Mouse (Mus musculus): ENCODE measurements around the gene Thrb. TPM values are rescaled to one million over a fixed set of nuclear protein-coding genes. Genes with fewer than 3 reads are reported as not detected.

Gene Thrb
- polyA plus RNA-seq (2012): 0.01 TPM in 1 of 2 replicates, not detected in the other

DNA sequence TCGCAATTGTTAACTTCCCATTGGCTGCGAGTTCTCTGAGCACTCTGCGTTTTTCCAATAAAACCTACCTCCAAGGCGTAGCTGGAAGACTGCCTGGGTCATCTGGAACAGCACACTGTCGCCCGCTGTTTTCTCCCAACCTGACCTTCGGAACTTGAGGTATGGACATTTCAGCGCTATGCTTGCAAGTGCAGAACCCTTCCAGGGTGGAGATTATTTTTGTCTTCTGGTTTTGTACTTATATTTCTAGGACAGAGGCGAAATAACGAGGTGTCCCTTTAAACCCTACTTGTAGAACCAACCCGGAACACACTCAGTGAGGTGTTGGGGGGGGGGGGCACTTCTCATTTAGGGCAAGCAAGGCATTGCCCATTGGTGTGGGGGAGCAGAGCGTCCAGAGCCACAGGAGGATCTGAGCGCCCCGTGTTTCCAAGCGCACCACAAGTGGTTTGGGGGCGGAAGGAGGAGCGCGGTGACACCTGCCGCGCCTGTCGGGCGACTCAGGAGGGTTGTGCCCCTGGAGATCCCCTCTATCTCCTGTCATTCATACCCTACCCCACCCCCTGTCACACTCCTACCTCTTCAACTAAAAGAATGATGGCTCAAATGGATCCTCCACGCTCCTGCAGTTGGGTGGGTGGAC is at the start of gene Thrb:
Gene Thrb (plus strand): TSS at position 576 of the 643 bp plus-strand sequence.
- no peaks in the 10 kb centered on the region for H3K36me3 ChIP-seq (ENCODE audit: control insufficient read depth)
- H3K4me3 ChIP-seq (replicated peaks): peak within 1 kb of the TSS; percentile 56
- TF ChIP-seq GATA1 (IDR thresholded peaks at IDR 0.05; ENCODE audit: low read length) (no peak), TAL1 (IDR thresholded peaks at IDR 0.05; ENCODE audit: low read length) (no peak)
- H3K27me3 ChIP-seq (ENCODE audit: control insufficient read depth): peaks cover 46% of the 10 kb centered on the region
- no peaks in the 10 kb centered on the region for H3K4me1 ChIP-seq (ENCODE audit: control insufficient read depth)
- H3K9me3 ChIP-seq (ENCODE audit: control insufficient read depth, low read length): peaks cover 2% of the 10 kb centered on the region; the same call in 1 of the 2 replicates

DNA sequence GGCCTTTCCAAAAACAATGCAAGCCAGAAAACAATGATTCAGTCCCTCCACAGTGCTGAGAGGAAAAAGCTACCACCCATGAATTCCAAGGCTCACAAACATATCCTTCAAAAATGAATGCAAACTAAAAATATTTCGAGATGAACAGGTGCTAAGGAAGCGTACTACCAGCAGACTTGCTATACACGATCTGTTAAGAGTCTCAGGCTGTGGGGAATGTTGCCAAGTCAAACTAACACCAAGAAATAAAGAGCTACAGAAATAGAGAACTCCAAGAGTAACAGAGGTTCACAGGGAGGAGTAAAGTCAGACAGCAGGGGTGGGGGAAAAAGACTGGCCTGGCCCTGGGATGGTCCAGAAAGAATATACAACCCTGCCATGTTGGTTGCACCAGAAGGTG is 38.4 kb upstream of the Thrb start:
- H3K9me3 ChIP-seq (ENCODE audit: control insufficient read depth, low read length): no peaks in the 10 kb centered on the region
- H3K4me3 ChIP-seq (replicated peaks): no peak overlapping the region
- TF ChIP-seq TAL1 (IDR thresholded peaks at IDR 0.05; ENCODE audit: low read length): no peak
- no peak for TF ChIP-seq GATA1 (IDR thresholded peaks at IDR 0.05; ENCODE audit: low read length)
- no peaks in the 10 kb centered on the region for H3K36me3 ChIP-seq (ENCODE audit: control insufficient read depth)
- no peaks in the 10 kb centered on the region for H3K4me1 ChIP-seq (ENCODE audit: control insufficient read depth)
- no peaks in the 10 kb centered on the region for H3K27me3 ChIP-seq (ENCODE audit: control insufficient read depth)

- no peaks in the 10 kb centered on the region for H3K36me3 ChIP-seq (ENCODE audit: control insufficient read depth)
- no peaks in the 10 kb centered on the region for H3K27me3 ChIP-seq (ENCODE audit: control insufficient read depth)
- H3K4me1 ChIP-seq (ENCODE audit: control insufficient read depth): no peaks in the 10 kb centered on the region
- no peaks in the 10 kb centered on the region for H3K9me3 ChIP-seq (ENCODE audit: control insufficient read depth, low read length)
- no peak for TF ChIP-seq TAL1 (IDR thresholded peaks at IDR 0.05; ENCODE audit: low read length)
- no peak for TF ChIP-seq GATA1 (IDR thresholded peaks at IDR 0.05; ENCODE audit: low read length)
- H3K4me3 ChIP-seq (replicated peaks): no peak overlapping the region
These were observed 36.1 kb upstream of the Thrb start for GRCm38 (mm10) chr14:17623936-17624335.

DNA sequence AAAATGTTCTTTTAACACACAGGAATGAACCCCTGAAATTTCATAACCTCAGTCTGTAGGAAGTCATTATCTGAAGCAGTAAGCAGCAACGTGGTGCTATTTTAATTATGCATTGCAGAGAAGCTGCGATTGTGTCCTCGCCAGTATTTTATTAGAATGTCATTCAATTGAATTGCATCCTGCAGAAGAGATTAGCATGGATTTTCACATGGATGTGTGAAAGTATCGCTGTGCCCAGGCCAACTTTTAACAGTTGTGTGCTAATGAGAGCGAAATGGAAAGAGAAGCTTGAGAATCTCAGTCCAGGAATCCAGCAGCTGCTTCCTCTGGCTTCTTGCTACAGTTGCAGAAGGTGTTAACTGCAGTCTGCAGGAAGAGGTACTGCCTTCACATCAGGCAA is 30.8 kb upstream of the Thrb start:
- Histone ChIP-seq H3K4me3 (replicated peaks) (no peak overlapping the region), H3K36me3 (ENCODE audit: control insufficient read depth) (no peaks in the 10 kb centered on the region), H3K9me3 (ENCODE audit: control insufficient read depth, low read length) (no peaks in the 10 kb centered on the region), H3K27me3 (ENCODE audit: control insufficient read depth) (no peaks in the 10 kb centered on the region), H3K4me1 (ENCODE audit: control insufficient read depth) (no peaks in the 10 kb centered on the region)
- TF ChIP-seq GATA1 (IDR thresholded peaks at IDR 0.05; ENCODE audit: low read length): no peak
- TF ChIP-seq TAL1 (IDR thresholded peaks at IDR 0.05; ENCODE audit: low read length): no peak

DNA sequence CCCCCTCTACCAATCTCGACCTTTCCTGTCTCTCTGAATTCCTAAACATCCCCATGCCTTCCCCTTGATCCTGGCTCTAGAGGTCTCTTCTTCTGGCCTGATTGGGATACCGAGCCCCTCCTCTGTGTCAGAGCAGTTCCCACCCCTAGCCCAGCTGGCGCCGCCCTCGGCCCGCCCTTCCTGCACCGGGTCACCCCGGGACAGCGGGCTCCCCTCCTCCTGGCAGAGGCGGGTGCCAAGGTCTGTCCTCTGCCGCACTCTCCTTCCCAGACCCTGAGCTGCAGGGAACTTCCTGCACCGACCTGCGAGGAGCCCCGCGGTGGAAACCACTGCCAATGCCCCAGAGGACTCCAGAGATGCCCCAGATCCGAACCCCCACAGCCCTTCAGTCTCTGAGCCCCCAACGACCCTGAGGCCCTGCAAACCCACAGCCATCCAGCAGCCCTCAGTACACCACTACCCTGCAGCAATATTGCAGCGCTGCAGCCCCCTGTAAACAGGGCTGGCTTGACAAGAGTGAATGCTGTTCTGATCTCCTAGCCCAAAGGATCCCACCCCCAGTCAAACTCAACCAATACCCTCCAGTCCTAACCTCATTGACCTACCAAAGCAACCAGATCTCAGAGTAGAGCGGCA is 27.1 kb upstream of the Thrb start:
- H3K4me3 ChIP-seq (replicated peaks): no peak overlapping the region
- H3K36me3 ChIP-seq (ENCODE audit: control insufficient read depth): no peaks in the 10 kb centered on the region

DNA sequence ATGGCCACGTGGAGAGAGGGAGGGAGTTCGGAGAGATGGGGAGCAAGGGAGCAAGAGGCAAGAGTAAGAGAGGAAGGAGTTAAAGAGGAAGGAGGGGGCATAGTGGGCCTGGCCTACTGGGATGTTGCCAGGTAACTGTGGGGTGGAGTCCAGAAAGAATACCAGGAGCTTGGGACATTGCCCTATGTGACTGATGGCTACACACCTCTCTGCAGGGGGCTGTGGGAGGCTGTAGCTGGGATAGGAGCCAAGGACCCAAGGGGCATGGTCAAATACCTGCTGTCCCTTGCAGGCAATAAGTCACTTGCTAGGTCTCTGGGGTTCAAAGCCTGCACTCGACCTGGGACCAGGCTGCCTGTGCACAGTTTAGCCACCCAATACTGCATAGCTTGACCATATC is 23.1 kb upstream of the Thrb start:
- TF ChIP-seq GATA1 (IDR thresholded peaks at IDR 0.05; ENCODE audit: low read length) (no peak), TAL1 (IDR thresholded peaks at IDR 0.05; ENCODE audit: low read length) (no peak)
- no peaks in the 10 kb centered on the region for H3K9me3 ChIP-seq (ENCODE audit: control insufficient read depth, low read length)

More for the DNA sequence above, 27.1 kb upstream of the Thrb start:
- H3K4me1 ChIP-seq (ENCODE audit: control insufficient read depth): no peaks in the 10 kb centered on the region
- no peak for TF ChIP-seq TAL1 (IDR thresholded peaks at IDR 0.05; ENCODE audit: low read length)
- TF ChIP-seq GATA1 (IDR thresholded peaks at IDR 0.05; ENCODE audit: low read length): no peak
- no peaks in the 10 kb centered on the region for H3K9me3 ChIP-seq (ENCODE audit: control insufficient read depth, low read length)
- no peaks in the 10 kb centered on the region for H3K27me3 ChIP-seq (ENCODE audit: control insufficient read depth)

DNA sequence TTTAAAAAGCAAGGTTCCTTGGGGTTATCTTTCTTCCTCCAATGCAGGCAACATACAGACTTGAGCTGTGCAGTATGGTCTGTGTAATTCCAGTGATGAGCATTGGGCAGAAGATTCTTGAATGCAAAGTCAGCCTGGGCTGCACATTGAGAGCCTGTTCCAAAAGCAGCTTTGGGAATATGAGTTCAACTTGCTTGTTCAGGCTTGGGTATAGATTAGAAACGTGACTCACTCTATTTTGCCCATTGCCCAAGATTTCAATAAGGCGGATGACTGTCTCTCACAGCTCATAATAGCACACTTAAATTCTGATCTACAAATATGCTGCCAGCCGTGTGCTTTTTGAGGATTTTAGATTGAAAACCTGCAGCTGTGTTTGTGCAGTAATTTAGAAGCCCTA is 18.3 kb upstream of the Thrb start:
- Histone ChIP-seq H3K4me1 (ENCODE audit: control insufficient read depth) (no peaks in the 10 kb centered on the region), H3K27me3 (ENCODE audit: control insufficient read depth) (no peaks in the 10 kb centered on the region), H3K4me3 (replicated peaks) (no peak overlapping the region), H3K36me3 (ENCODE audit: control insufficient read depth) (no peaks in the 10 kb centered on the region), H3K9me3 (ENCODE audit: control insufficient read depth, low read length) (no peaks in the 10 kb centered on the region)
- TF ChIP-seq GATA1 (IDR thresholded peaks at IDR 0.05; ENCODE audit: low read length) (no peak), TAL1 (IDR thresholded peaks at IDR 0.05; ENCODE audit: low read length) (no peak)

More for the DNA sequence above, 23.1 kb upstream of the Thrb start:
- H3K4me3 ChIP-seq (replicated peaks): no peak overlapping the region
- H3K27me3 ChIP-seq (ENCODE audit: control insufficient read depth): no peaks in the 10 kb centered on the region
- no peaks in the 10 kb centered on the region for H3K36me3 ChIP-seq (ENCODE audit: control insufficient read depth)
- no peaks in the 10 kb centered on the region for H3K4me1 ChIP-seq (ENCODE audit: control insufficient read depth)

DNA sequence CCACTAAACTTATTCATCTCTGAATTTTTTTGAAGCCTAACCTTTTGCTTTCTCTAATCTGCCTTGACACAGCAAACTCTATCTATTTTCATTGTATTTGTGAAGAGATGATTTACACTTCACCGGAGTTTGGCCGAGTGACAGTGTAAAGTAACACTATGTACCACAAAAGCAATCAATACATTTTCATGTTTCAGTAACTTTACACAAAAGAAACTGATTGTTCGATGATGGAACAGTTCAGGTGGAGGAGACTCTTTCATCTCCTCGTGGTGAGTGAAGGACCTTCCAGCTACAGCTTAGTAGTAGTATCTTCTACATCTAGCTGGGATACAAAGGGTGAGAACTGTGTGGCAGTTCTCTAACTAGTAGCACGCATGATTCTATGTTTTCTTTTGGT is 5.0 kb upstream of the Thrb start:
- Histone ChIP-seq H3K4me1 (ENCODE audit: control insufficient read depth) (no peaks in the 10 kb centered on the region), H3K9me3 (ENCODE audit: control insufficient read depth, low read length) (no peaks in the 10 kb centered on the region), H3K4me3 (replicated peaks) (no peak overlapping the region), H3K36me3 (ENCODE audit: control insufficient read depth) (no peaks in the 10 kb centered on the region), H3K27me3 (ENCODE audit: control insufficient read depth) (peaks cover 16% of the 10 kb centered on the region)
- no peak for TF ChIP-seq GATA1 (IDR thresholded peaks at IDR 0.05; ENCODE audit: low read length)
- TF ChIP-seq TAL1 (IDR thresholded peaks at IDR 0.05; ENCODE audit: low read length): no peak

GRCm38 (mm10) chr14:17659031-17659430 is 1.0 kb upstream of the Thrb start:
- H3K27me3 ChIP-seq (ENCODE audit: control insufficient read depth): peaks cover 46% of the 10 kb centered on the region
- no peaks in the 10 kb centered on the region for H3K4me1 ChIP-seq (ENCODE audit: control insufficient read depth)
- no peak overlapping the region for H3K4me3 ChIP-seq (replicated peaks)
- H3K36me3 ChIP-seq (ENCODE audit: control insufficient read depth): no peaks in the 10 kb centered on the region
- H3K9me3 ChIP-seq (ENCODE audit: control insufficient read depth, low read length): peaks cover 2% of the 10 kb centered on the region; the same call in 1 of the 2 replicates
- TF ChIP-seq GATA1 (IDR thresholded peaks at IDR 0.05; ENCODE audit: low read length) (no peak), TAL1 (IDR thresholded peaks at IDR 0.05; ENCODE audit: low read length) (no peak)
